Mouse (Mus musculus): ENCODE results near the gene Krtap19-9b.

The Krtap19-9b gene

GRCm38 (mm10) chr16:88932165-88932564 lies at the start of gene Krtap19-9b:
Krtap19-9b (minus strand) TSS chr16:88932265.
- DNase-seq (ENCODE audit: low spot score in 2 of 2) = no peak

- no peak for DNase-seq (ENCODE audit: low spot score in 2 of 2)
These were observed 30.7 kb upstream of the Krtap19-9b start, which contains the start of gene Krtap16-3 for GRCm38 (mm10) chr16:88962773-88963172. Krtap16-3 (minus strand) TSS chr16:88962873.

DNA sequence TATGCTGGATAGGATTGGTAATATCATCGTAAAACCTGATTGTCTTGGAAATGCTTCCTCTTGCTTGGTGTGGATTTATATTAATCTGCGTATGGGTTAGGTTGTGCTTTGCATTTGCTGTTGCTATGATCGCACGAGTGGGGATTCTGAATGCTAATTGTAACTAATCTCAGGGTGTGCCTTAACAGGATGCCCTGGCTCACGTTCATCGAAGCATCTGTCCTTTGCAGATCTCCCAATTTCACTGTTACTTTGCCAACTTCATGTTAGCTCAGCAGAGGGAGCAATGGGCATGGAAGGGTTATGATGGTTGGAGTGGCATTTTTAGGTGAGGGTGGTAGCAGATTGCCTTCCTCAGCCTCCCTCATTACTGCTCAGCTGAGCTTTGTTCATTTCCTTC lies 9.0 kb upstream of the Krtap19-9b start:
- no peak for DNase-seq (ENCODE audit: low spot score in 2 of 2)

DNA sequence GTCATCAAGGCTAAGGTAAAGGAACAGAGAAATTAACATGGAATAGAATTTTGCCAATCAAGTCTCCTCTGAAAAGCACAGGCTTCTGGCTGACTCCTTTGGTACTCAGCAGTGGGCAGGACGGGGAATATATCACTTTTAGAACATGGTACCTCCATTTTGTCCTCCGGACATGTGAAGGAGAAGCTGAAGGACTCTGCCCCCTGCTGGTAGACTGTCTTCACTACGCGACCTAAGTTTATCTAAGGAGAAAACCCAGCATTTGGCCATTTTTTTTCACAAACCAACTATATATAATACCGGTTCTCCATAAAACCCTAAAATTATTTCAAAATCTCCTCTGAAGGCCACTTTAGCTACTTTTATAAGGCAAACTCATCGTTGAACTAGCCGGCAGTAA lies 6.2 kb upstream of the Krtap19-9b start:
- DNase-seq (ENCODE audit: low spot score in 2 of 2) = no peak

DNA sequence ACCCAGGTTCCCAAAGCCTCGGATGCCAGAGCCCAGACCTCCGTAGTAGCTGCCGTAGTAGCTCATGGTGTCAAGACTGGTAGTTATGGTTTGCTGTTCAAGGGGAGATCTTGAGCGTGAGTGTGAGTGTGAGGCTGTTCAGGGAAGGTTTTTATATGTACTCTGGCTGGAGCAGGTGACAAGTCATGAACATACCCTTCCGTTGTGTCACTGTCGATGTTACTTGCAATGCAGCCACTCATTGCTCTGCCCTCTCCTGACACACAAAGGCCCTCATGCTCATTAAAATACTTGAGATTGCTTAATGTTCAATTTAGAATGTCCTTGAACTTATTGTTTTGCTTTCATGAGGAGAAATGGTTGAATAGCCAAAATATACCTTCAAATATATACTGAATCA lies 35.7 kb downstream of the Krtap19-9b start, which contains the start of gene Krtap19-5:
Krtap19-5 (minus strand) TSS at position 101 of the 400 bp plus-strand sequence.
- no peak for DNase-seq (ENCODE audit: low spot score in 2 of 2)

DNA sequence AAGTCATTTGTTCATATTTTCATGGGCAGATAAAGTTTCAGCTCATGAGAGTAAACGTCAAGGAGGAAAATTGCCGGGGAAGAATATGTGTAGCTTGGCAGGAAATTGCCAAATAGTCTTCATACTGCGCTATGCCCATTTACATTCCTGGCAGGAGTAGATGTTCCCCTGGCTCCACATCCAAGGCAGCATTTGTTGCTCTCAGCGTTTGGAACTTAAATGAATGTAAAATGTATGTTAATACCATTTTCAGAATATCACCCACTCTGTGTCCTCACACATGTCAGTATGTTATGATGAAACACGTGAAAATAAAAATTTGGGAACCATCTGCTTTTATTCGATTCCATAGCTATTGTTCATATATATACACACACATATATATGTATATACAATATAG lies 45.2 kb downstream of the Krtap19-9b start:
- DNase-seq (ENCODE audit: low spot score in 2 of 2) = no peak

DNA sequence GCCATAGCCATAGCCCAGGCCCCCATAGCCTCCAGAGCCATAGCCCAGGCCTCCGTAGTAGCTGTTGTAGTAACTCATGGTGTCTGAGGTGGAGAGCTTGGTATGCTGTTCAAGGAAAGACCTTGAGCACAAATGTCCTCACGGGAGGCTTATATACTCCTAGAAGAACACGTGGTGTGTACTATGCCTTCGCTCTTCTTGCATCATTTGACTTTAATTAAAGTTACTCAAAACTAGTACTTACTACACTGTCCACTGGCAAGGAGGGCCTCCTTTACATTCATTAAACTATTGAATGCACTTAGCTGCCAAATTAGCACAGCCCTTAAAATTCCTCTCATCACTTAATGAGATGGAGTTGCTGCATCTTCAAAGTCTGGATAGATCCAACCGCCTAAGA lies 47.1 kb downstream of the Krtap19-9b start, which contains the start of gene Krtap19-4:
Krtap19-4 (minus strand) TSS at position 101 of the 400 bp plus-strand sequence.
- DNase-seq (ENCODE audit: low spot score in 2 of 2) = no peak

All from cerebellum, postnatal 4 days (tissue).